Mouse (Mus musculus): ENCODE results near the gene Bnip2. TPM values are rescaled to one million over a fixed set of nuclear protein-coding genes. Genes with fewer than 3 reads are reported as not detected.

The Bnip2 gene
- polyA plus RNA-seq, 2 experiments, result 23.8 to 46.6 TPM

DNA sequence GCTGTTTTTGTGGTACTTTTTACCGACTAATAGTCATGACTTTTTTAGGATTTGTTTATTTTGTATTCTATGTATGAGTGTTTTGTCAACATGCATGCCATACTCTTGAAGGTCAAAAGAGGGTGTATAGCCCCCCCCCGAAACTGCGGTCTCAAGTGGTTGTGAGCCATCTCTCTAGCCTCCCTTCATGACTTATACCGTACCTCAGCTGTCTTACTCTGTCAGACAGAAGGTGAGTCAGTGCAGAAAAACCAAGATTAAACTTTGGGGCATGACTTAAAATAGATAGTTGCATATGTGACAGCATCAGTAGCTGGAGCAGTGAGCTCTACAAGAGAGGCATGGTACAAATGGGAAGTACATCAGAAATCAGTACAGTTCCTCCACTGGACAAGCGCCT is 5.3 kb downstream of the Bnip2 start:
- Histone ChIP-seq H3K4me1 (replicated peaks; ENCODE audit: control insufficient read depth in 2 of 2, insufficient read depth in 2 of 2, low read length in 1 of 2) (peaks cover 19 to 28% of the 10 kb centered on the region in 2 experiments), H3K36me3 (replicated peaks; ENCODE audit: control insufficient read depth, insufficient read depth, low read depth) (peaks cover 24% of the 10 kb centered on the region), H3K27ac (no peak overlapping the region), H3K4me2 (ENCODE audit: low read depth) (no peak overlapping the region), H3K9ac (replicated peaks) (no peak overlapping the region), H3K27me3 (ENCODE audit: control insufficient read depth, insufficient read depth, low read length) (no peaks in the 10 kb centered on the region), H3K9me3 (ENCODE audit: control insufficient read depth, low read length) (no peaks in the 10 kb centered on the region), H3K4me3 (ENCODE audit: insufficient read depth in 1 of 2, low read depth in 2 of 2, low read length in 2 of 2) (no peak overlapping the region)
- DNase-seq (ENCODE audit: low read depth in 3 of 3, low spot score in 3 of 3) (no peak), ATAC-seq (ENCODE audit: insufficient read depth) (no peak)
- 75% methylated on average over 5 of the region's 5 CpGs for WGBS (ENCODE audit: insufficient replicate concordance)
- TF ChIP-seq CTCF (IDR thresholded peaks at IDR 0.05; ENCODE audit: low read depth) (no peak), EP300 (IDR thresholded peaks at IDR 0.05; ENCODE audit: low read depth) (no peak)

DNA sequence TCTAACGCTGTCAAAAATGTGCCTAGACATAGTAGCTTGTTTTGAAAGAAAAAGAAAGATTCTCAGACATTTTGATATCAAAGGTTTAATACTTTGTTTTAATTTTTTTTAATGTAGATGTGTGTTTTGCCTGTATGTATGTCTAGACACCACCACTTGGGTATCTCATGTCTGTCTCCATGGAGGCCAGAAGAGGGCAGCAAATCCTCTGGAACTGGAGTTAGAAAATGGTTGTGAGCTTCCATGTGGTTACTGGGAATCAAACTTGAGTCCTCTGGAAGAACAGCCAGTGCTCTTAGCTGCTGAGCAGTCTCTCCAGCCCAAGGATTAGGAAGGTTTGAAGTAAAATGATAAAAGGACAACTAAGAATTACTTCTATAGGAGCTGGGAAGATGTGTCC is 10.1 kb downstream of the Bnip2 start:
- TF ChIP-seq CTCF (IDR thresholded peaks at IDR 0.05; ENCODE audit: low read depth) (peak; percentile 43), EP300 (IDR thresholded peaks at IDR 0.05; ENCODE audit: low read depth) (no peak)
- WGBS (ENCODE audit: insufficient replicate concordance), result 78% methylated on average over 1 of the region's 1 CpGs
- peaks cover 56% of the 10 kb centered on the region for H3K36me3 ChIP-seq (replicated peaks; ENCODE audit: control insufficient read depth, insufficient read depth, low read depth)
- no peak for ATAC-seq (ENCODE audit: insufficient read depth)
- DNase-seq (ENCODE audit: low read depth in 3 of 3, low spot score in 3 of 3), result no peak
- no peak overlapping the region for H3K9ac ChIP-seq (replicated peaks)
- no peak overlapping the region for H3K4me3 ChIP-seq (ENCODE audit: insufficient read depth in 1 of 2, low read depth in 2 of 2, low read length in 2 of 2)
- no peaks in the 10 kb centered on the region for H3K9me3 ChIP-seq (ENCODE audit: control insufficient read depth, low read length)
- H3K27ac ChIP-seq, result no peak overlapping the region
- H3K4me2 ChIP-seq (ENCODE audit: low read depth), result no peak overlapping the region
- H3K4me1 ChIP-seq (replicated peaks; ENCODE audit: control insufficient read depth in 2 of 2, insufficient read depth in 2 of 2, low read length in 1 of 2), result no peaks in the 10 kb centered on the region; a peak in 1 of 4 replicates
- no peaks in the 10 kb centered on the region for H3K27me3 ChIP-seq (ENCODE audit: control insufficient read depth, insufficient read depth, low read length)

DNA sequence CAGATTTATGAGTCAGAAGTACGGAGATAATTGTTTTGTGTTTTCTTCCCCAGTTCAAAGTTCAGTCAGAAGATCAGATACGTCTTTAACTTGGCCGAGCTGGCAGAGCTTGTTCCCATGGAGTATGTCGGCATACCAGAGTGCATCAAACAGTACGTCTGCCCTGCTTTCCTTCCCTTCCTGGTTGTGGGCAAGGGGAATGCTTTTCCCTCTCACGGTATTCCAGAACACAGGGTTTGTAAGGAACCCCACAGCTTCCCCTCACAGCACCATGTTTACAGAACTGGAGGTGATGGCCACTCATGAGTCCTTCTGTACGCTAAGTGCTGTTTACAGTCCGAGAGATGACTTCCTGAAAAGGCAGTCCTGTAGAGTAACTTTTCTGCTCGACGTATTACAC is 14.2 kb downstream of the Bnip2 start:
- no peak overlapping the region for H3K9ac ChIP-seq (replicated peaks)
- H3K36me3 ChIP-seq (replicated peaks; ENCODE audit: control insufficient read depth, insufficient read depth, low read depth), result peaks cover 55% of the 10 kb centered on the region
- no peak overlapping the region for H3K4me3 ChIP-seq (ENCODE audit: insufficient read depth in 1 of 2, low read depth in 2 of 2, low read length in 2 of 2)
- 80% methylated on average over 10 of the region's 10 CpGs for WGBS (ENCODE audit: insufficient replicate concordance)
- H3K9me3 ChIP-seq (ENCODE audit: control insufficient read depth, low read length), result no peaks in the 10 kb centered on the region
- no peak overlapping the region for H3K4me2 ChIP-seq (ENCODE audit: low read depth)
- DNase-seq (ENCODE audit: low read depth in 3 of 3, low spot score in 3 of 3) (no peak), ATAC-seq (ENCODE audit: insufficient read depth) (no peak)
- TF ChIP-seq CTCF (IDR thresholded peaks at IDR 0.05; ENCODE audit: low read depth), result no peak
- no peak for TF ChIP-seq EP300 (IDR thresholded peaks at IDR 0.05; ENCODE audit: low read depth)
- no peaks in the 10 kb centered on the region for H3K4me1 ChIP-seq (replicated peaks; ENCODE audit: control insufficient read depth in 2 of 2, insufficient read depth in 2 of 2, low read length in 1 of 2)
- H3K27ac ChIP-seq, result no peak overlapping the region
- H3K27me3 ChIP-seq (ENCODE audit: control insufficient read depth, insufficient read depth, low read length), result no peaks in the 10 kb centered on the region

DNA sequence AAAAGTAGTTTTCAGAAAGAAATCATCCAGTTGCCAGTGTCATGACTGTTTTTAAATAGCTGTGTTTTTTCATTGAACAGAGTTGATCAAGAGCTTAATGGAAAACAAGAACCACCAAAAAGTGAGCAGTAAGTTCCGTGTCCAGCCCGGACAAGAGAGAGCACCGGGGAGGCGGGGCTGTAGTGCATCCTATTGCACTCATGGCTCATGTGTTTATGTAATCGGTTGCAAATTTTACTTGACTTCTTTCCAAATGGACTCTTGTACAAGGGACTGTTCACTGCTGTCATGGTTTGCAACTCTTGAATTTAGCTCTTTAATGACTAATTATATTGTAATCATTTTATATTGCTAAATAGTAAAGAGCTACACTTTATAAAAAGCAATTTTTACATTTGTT is 17.7 kb downstream of the Bnip2 start:
- TF ChIP-seq CTCF (IDR thresholded peaks at IDR 0.05; ENCODE audit: low read depth) (no peak), EP300 (IDR thresholded peaks at IDR 0.05; ENCODE audit: low read depth) (no peak)
- no peak overlapping the region for H3K27ac ChIP-seq
- H3K36me3 ChIP-seq (replicated peaks; ENCODE audit: control insufficient read depth, insufficient read depth, low read depth), result peaks cover 39% of the 10 kb centered on the region
- H3K9ac ChIP-seq (replicated peaks), result no peak overlapping the region
- H3K27me3 ChIP-seq (ENCODE audit: control insufficient read depth, insufficient read depth, low read length), result no peaks in the 10 kb centered on the region
- 84% methylated on average over 5 of the region's 5 CpGs for WGBS (ENCODE audit: insufficient replicate concordance)
- DNase-seq (ENCODE audit: low read depth in 3 of 3, low spot score in 3 of 3), result no peak
- no peak for ATAC-seq (ENCODE audit: insufficient read depth)
- H3K4me1 ChIP-seq (replicated peaks; ENCODE audit: control insufficient read depth in 2 of 2, insufficient read depth in 2 of 2, low read length in 1 of 2), result peaks cover 4 to 12% of the 10 kb centered on the region in 2 experiments; a peak in 3 of 4 replicates
- no peak overlapping the region for H3K4me2 ChIP-seq (ENCODE audit: low read depth)
- H3K9me3 ChIP-seq (ENCODE audit: control insufficient read depth, low read length), result no peaks in the 10 kb centered on the region
- H3K4me3 ChIP-seq (ENCODE audit: insufficient read depth in 1 of 2, low read depth in 2 of 2, low read length in 2 of 2), result no peak overlapping the region

DNA sequence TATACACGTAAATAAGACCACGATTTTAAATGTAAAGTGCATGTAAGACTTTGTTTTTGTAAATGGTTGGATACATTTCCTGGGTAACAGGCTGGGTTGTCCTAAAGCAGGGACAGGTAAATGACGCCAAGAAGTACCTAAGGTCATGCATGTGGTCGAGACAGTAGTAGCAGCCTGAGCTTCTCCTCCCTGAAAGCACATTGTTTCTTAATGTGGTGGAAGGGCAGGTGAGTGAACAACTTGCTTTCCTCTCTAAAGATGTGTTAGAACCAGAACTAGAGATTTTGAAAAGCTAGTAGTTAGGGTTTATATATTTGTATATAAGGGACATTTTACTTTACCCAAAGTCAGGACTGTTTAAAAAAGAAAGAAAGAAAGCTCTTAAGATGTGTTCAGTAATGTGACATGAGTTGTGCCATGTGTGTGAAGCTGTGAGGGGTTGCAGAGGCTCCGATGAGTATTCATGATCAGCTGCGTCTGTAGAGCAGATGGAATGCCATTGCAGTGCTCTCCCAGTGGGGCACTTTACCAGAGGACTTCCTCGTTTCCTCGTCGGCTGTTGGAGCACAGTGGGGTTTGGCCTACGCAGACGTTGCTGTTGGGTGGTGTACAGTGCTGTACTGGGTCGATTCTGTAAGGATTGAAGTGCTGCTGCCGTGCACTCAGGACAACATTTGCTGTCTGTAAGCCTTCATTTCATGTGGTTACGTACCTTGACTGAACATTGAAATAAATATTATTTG is 18.4 kb downstream of the Bnip2 start:
- Histone ChIP-seq H3K4me3 (ENCODE audit: insufficient read depth in 1 of 2, low read depth in 2 of 2, low read length in 2 of 2) (no peak overlapping the region), H3K9me3 (ENCODE audit: control insufficient read depth, low read length) (no peaks in the 10 kb centered on the region), H3K27ac (no peak overlapping the region), H3K4me1 (replicated peaks; ENCODE audit: control insufficient read depth in 2 of 2, insufficient read depth in 2 of 2, low read length in 1 of 2) (peaks cover 4 to 13% of the 10 kb centered on the region in 2 experiments; a peak in 3 of 4 replicates), H3K36me3 (replicated peaks; ENCODE audit: control insufficient read depth, insufficient read depth, low read depth) (peaks cover 36% of the 10 kb centered on the region), H3K9ac (replicated peaks) (no peak overlapping the region), H3K27me3 (ENCODE audit: control insufficient read depth, insufficient read depth, low read length) (no peaks in the 10 kb centered on the region), H3K4me2 (ENCODE audit: low read depth) (no peak overlapping the region)
- TF ChIP-seq EP300 (IDR thresholded peaks at IDR 0.05; ENCODE audit: low read depth) (no peak), CTCF (IDR thresholded peaks at IDR 0.05; ENCODE audit: low read depth) (no peak)
- ATAC-seq (ENCODE audit: insufficient read depth) (no peak), DNase-seq (ENCODE audit: low read depth in 3 of 3, low spot score in 3 of 3) (no peak)
- 78% methylated on average over 14 of the region's 14 CpGs for WGBS (ENCODE audit: insufficient replicate concordance)
